ENCODE assay signal across 26 mouse cellular contexts in the genomic region with DNA sequence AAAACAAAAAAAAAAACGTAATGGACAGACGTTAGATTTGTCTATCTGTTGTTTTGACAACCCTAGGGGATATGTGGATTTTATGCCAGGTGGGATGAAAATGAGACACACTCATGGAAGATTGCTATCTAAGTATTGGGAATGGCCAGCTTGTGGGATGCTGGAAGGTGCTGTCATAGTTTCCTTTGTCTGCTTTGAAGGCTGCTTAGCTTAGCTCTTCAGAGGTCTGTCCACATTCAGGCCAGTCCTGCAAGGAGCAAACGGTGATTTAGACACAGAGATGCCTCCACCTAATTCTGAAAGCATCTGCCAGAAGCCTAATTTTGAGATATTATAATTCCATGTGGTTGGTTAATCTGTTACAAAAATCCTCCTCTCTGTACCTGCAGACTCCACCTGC.
DNase-seq lines count a peak whose midpoint lies in the region; ATAC-seq and TF ChIP-seq lines count a peak whose summit lies in the region.
"Had no signal": no experiment of that assay in that cellular context is flagged by ENCODE, and none has a peak within 500 bp of the region (broad histone marks: within the 10 kb centered on the region; RNA-seq: fewer than 3 reads in every experiment).

No protein-coding gene starts in this region.

- H3K4me3 ChIP-seq in hindbrain, embryonic 12.5 days = no peak overlapping the region
- H3K4me3 ChIP-seq in hindbrain, embryonic 10.5 days = no peak overlapping the region
- H3K4me3 ChIP-seq in forebrain, postnatal 0 days (ENCODE audit: low read depth, low read length) = no peak overlapping the region
- no peak overlapping the region for H3K4me3 ChIP-seq in hindbrain, embryonic 16.5 days (ENCODE audit: low read length)
- H3K4me3 ChIP-seq in midbrain, embryonic 15.5 days = no peak overlapping the region
- H3K4me3 ChIP-seq: embryonic facial prominence, embryonic 13.5 days; intestine, embryonic 15.5 days; layer of hippocampus, adult 2 months; limb, embryonic 13.5 days; megakaryocyte, embryonic 14.5 days had no signal

- H3K27ac ChIP-seq in hindbrain, embryonic 12.5 days = 0 out of 2 replicates have a peak overlapping the region, but pooled peaks have one; percentile 12
- no peak overlapping the region for H3K27ac ChIP-seq in hindbrain, embryonic 10.5 days
- H3K27ac ChIP-seq in forebrain, postnatal 0 days (ENCODE audit: low read depth, low read length) = peak overlapping the region; percentile 45
- H3K27ac ChIP-seq in hindbrain, embryonic 16.5 days (ENCODE audit: low read depth, low read length) = no peak overlapping the region
- H3K27ac ChIP-seq in midbrain, embryonic 15.5 days = peak overlapping the region; percentile 76
- H3K27ac ChIP-seq: embryonic facial prominence, embryonic 13.5 days; intestine, embryonic 15.5 days; layer of hippocampus, adult 2 months; limb, embryonic 13.5 days had no signal

- no peak overlapping the region for H3K4me2 ChIP-seq in hindbrain, embryonic 12.5 days (replicated peaks)
- H3K4me2 ChIP-seq in forebrain, postnatal 0 days (ENCODE audit: low read depth) = no peak overlapping the region
- H3K4me2 ChIP-seq in hindbrain, embryonic 16.5 days (ENCODE audit: low read length) = no peak overlapping the region
- no peak overlapping the region for H3K4me2 ChIP-seq in midbrain, embryonic 15.5 days
- H3K4me2 ChIP-seq: embryonic facial prominence, embryonic 13.5 days; heart, embryonic 11.5 days; intestine, embryonic 15.5 days; limb, embryonic 13.5 days; liver, embryonic 11.5 days had no signal

- no peaks in the 10 kb centered on the region for H3K27me3 ChIP-seq in hindbrain, embryonic 12.5 days
- no peaks in the 10 kb centered on the region for H3K27me3 ChIP-seq in hindbrain, embryonic 10.5 days (ENCODE audit: insufficient read depth, poor library complexity, severe bottlenecking)
- H3K27me3 ChIP-seq in forebrain, postnatal 0 days (ENCODE audit: insufficient read depth, low read length) = no peaks in the 10 kb centered on the region
- H3K27me3 ChIP-seq in hindbrain, embryonic 16.5 days (replicated peaks; ENCODE audit: control insufficient read depth, insufficient read depth, low read length) = no peaks in the 10 kb centered on the region
- H3K27me3 ChIP-seq in midbrain, embryonic 15.5 days (replicated peaks) = no peaks in the 10 kb centered on the region
- H3K27me3 ChIP-seq: embryonic facial prominence, embryonic 13.5 days; intestine, embryonic 15.5 days; limb, embryonic 13.5 days; megakaryocyte, embryonic 14.5 days had no signal

- H3K4me1 ChIP-seq in hindbrain, embryonic 12.5 days = peaks cover 4% of the 10 kb centered on the region
- peaks cover 7% of the 10 kb centered on the region for H3K4me1 ChIP-seq in hindbrain, embryonic 10.5 days (replicated peaks)
- no peaks in the 10 kb centered on the region for H3K4me1 ChIP-seq in forebrain, postnatal 0 days (ENCODE audit: insufficient read depth)
- H3K4me1 ChIP-seq in hindbrain, embryonic 16.5 days (ENCODE audit: control insufficient read depth, insufficient read depth, low read depth, low read length) = no peaks in the 10 kb centered on the region; the same call in 1 of the 2 replicates
- H3K4me1 ChIP-seq in midbrain, embryonic 15.5 days = peaks cover 15% of the 10 kb centered on the region
- H3K4me1 ChIP-seq: embryonic facial prominence, embryonic 13.5 days; intestine, embryonic 15.5 days; limb, embryonic 13.5 days; megakaryocyte, embryonic 14.5 days had no signal

- no peaks in the 10 kb centered on the region for H3K36me3 ChIP-seq in hindbrain, embryonic 12.5 days
- no peaks in the 10 kb centered on the region for H3K36me3 ChIP-seq in hindbrain, embryonic 10.5 days
- H3K36me3 ChIP-seq in forebrain, postnatal 0 days (ENCODE audit: insufficient read depth) = no peaks in the 10 kb centered on the region
- no peaks in the 10 kb centered on the region for H3K36me3 ChIP-seq in hindbrain, embryonic 16.5 days (ENCODE audit: control insufficient read depth, insufficient read depth, low read length)
- H3K36me3 ChIP-seq in midbrain, embryonic 15.5 days (replicated peaks) = no peaks in the 10 kb centered on the region
- H3K36me3 ChIP-seq: embryonic facial prominence, embryonic 13.5 days; intestine, embryonic 15.5 days; limb, embryonic 13.5 days had no signal

- 55% methylated on average over 3 of the region's 3 CpGs for WGBS in hindbrain, embryonic 12.5 days
- 64% methylated on average over 3 of the region's 3 CpGs for WGBS in hindbrain, embryonic 10.5 days
- WGBS in forebrain, postnatal 0 days = 37% methylated on average over 3 of the region's 3 CpGs
- WGBS in hindbrain, embryonic 16.5 days = 41% methylated on average over 3 of the region's 3 CpGs
- WGBS in midbrain, embryonic 15.5 days = 36% methylated on average over 3 of the region's 3 CpGs

- H3K9ac ChIP-seq in hindbrain, embryonic 12.5 days = no peak overlapping the region
- H3K9ac ChIP-seq in forebrain, postnatal 0 days = no peak overlapping the region
- no peak overlapping the region for H3K9ac ChIP-seq in hindbrain, embryonic 16.5 days (ENCODE audit: low read depth, low read length)
- H3K9ac ChIP-seq in midbrain, embryonic 15.5 days = no peak overlapping the region
- H3K9ac ChIP-seq: embryonic facial prominence, embryonic 13.5 days; intestine, embryonic 15.5 days; limb, embryonic 13.5 days had no signal

- no peak for ATAC-seq in hindbrain, embryonic 12.5 days (ENCODE audit: low FRiP score)
- no peak for ATAC-seq in forebrain, postnatal 0 days
- ATAC-seq in hindbrain, embryonic 16.5 days = peak; percentile 57; the same call in 1 of the 2 replicates
- ATAC-seq in midbrain, embryonic 15.5 days (replicated peaks) = peak; percentile 72
- no peak for ATAC-seq in megakaryocyte, adult 5-6 weeks (ENCODE audit: poor library complexity, severe bottlenecking)
- ATAC-seq: CD4-positive, CD25-positive, alpha-beta regulatory T cell, adult 4 months; intestine, embryonic 15.5 days had no signal

- no peak for DNase-seq in hindbrain, embryonic 10.5 days (ENCODE audit: low spot score)
- peak; percentile 36 for DNase-seq in forebrain, postnatal 0 days
- DNase-seq in adipocyte (ENCODE audit: low spot score) = no peak
- DNase-seq: adrenal gland, adult 2 months; adrenal gland, postnatal 36 days; cerebellum, adult 18-20 months; gastrocnemius, postnatal 25 days; heart, adult 11 months; kidney, adult 2 months; kidney, postnatal 36 days; lung, postnatal 36 days; right cerebral cortex, postnatal 4 days; thymus, adult 2 months; thymus, postnatal 36 days had no signal

- H3K9me3 ChIP-seq in hindbrain, embryonic 12.5 days (replicated peaks) = no peaks in the 10 kb centered on the region
- no peaks in the 10 kb centered on the region for H3K9me3 ChIP-seq in hindbrain, embryonic 10.5 days
- H3K9me3 ChIP-seq in forebrain, postnatal 0 days (ENCODE audit: low read length) = no peaks in the 10 kb centered on the region
- H3K9me3 ChIP-seq in hindbrain, embryonic 16.5 days (ENCODE audit: control insufficient read depth, low read length) = no peaks in the 10 kb centered on the region
- H3K9me3 ChIP-seq in midbrain, embryonic 15.5 days = no peaks in the 10 kb centered on the region
- H3K9me3 ChIP-seq: embryonic facial prominence, embryonic 13.5 days; intestine, embryonic 15.5 days; limb, embryonic 13.5 days had no signal

- no peak for TF ChIP-seq CTCF in forebrain, postnatal 0 days (IDR thresholded peaks at IDR 0.05; ENCODE audit: low read depth)

Comparison
In these comparisons a context has a peak if more than half of its experiments do, and no peak if none do; other contexts are left out.
1. ATAC-seq: peak in hindbrain, embryonic 16.5 days (single experiment) and midbrain, embryonic 15.5 days (single experiment); none in hindbrain, embryonic 12.5 days (single experiment), forebrain, postnatal 0 days (single experiment) and megakaryocyte, adult 5-6 weeks (single experiment).
2. H3K27ac ChIP-seq: peak in hindbrain, embryonic 12.5 days (single experiment), forebrain, postnatal 0 days (single experiment) and midbrain, embryonic 15.5 days (single experiment); none in hindbrain, embryonic 10.5 days (single experiment) and hindbrain, embryonic 16.5 days (single experiment).